Mouse (Mus musculus) neutrophil, adult 5-6 weeks (primary cell): ENCODE measurements around the gene Ttc23l. TPM values are rescaled to one million over a fixed set of nuclear protein-coding genes. Genes with fewer than 3 reads are reported as not detected.

ENCODE experiments used
- ATAC-seq: fragments of 151-379, 151-347 bp; 2 replicates; pipeline ENCODE4 v1.8.0; 2017; ENCODE audit warnings: mild to moderate bottlenecking, moderate TSS enrichment; ENCODE audit not compliant: insufficient number of reproducible peaks, poor library complexity, low FRiP score, severe bottlenecking; ENCODE audit errors: extremely low read depth
- total RNA-seq: library from RNA; stranded (forward); fragments of 200-1000 nt; gene quantifications from 2 replicates; pipeline ENCODE4 v1.2.3, GENCODE M21; 2017

Ttc23l gene
- not detected in 2 replicates for total RNA-seq

GRCm38 (mm10) chr15:10558465-10558864, at the start of gene Ttc23l:
Ttc23l (minus strand) TSS chr15:10558668.
- no peak for ATAC-seq

- no peak for ATAC-seq
Measured at GRCm38 (mm10) chr15:10599413-10599812, 40.9 kb upstream of the Ttc23l start.

GRCm38 (mm10) chr15:10598259-10599225, 40.1 kb upstream of the Ttc23l start:
- no peak for ATAC-seq

- no peak for ATAC-seq
Measured at GRCm38 (mm10) chr15:10596871-10597270, 38.4 kb upstream of the Ttc23l start.

GRCm38 (mm10) chr15:10595408-10595807, 36.9 kb upstream of the Ttc23l start:
- no peak for ATAC-seq

- ATAC-seq = no peak
Measured at GRCm38 (mm10) chr15:10594910-10595309, 36.4 kb upstream of the Ttc23l start.

GRCm38 (mm10) chr15:10593094-10593493, 34.6 kb upstream of the Ttc23l start:
- ATAC-seq = no peak

GRCm38 (mm10) chr15:10586565-10586964, 28.1 kb upstream of the Ttc23l start:
- no peak for ATAC-seq

GRCm38 (mm10) chr15:10584359-10585187, 26.1 kb upstream of the Ttc23l start:
- no peak for ATAC-seq

GRCm38 (mm10) chr15:10583408-10583807, 24.9 kb upstream of the Ttc23l start:
- peak; percentile 82 for ATAC-seq

- ATAC-seq = no peak
Measured at GRCm38 (mm10) chr15:10579159-10579558, 20.7 kb upstream of the Ttc23l start.

- no peak for ATAC-seq
Measured at GRCm38 (mm10) chr15:10566486-10566885, 8.0 kb upstream of the Ttc23l start.

- ATAC-seq = no peak
Measured at GRCm38 (mm10) chr15:10564201-10564600, 5.7 kb upstream of the Ttc23l start.

GRCm38 (mm10) chr15:10562281-10562680, 3.8 kb upstream of the Ttc23l start:
- ATAC-seq = no peak

- ATAC-seq = no peak
Measured at GRCm38 (mm10) chr15:10560005-10560404, 1.5 kb upstream of the Ttc23l start.

- ATAC-seq = no peak
Measured at GRCm38 (mm10) chr15:10554336-10554735, 4.1 kb downstream of the Ttc23l start.

- ATAC-seq = no peak
Measured at GRCm38 (mm10) chr15:10540271-10541088, 18.0 kb downstream of the Ttc23l start.

GRCm38 (mm10) chr15:10535969-10536368, 22.5 kb downstream of the Ttc23l start:
- ATAC-seq = no peak

- no peak for ATAC-seq
Measured at GRCm38 (mm10) chr15:10534591-10534990, 23.9 kb downstream of the Ttc23l start.
